Mouse (Mus musculus) heart, postnatal 0 days (tissue): ENCODE measurements around the gene Dop1b.

Experiments used
- CTCF ChIP-seq: IDR thresholded peaks from 2 replicates; pipeline ENCODE4 v1.5.1; 2016; ENCODE audit warnings: antibody characterized with exemption, control low read depth, low read depth
- EP300 ChIP-seq: IDR thresholded peaks from 2 replicates; pipeline ENCODE4 v1.6.1; 2016; ENCODE audit warnings: antibody characterized with exemption, low read depth

DNA sequence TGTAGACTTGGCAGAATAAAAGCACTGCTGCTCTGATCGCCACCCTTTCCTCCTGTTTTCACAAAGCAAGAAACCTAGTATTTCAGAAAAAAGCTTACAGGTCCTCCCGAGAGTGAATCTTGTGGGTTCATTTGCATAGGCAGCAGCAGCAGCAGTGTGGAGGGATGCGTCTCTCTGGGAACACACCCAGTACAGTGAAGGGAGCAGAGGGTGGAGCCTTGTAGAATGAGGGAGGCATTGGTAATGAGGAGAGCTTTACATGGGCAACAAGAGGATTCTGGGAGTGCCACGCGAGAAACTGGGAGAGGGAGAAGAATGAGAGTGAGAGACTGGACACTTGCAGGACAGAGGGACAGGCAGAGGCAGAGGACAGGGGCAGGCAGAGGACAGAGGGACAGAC is 2.7 kb downstream of the Dop1b start:
- TF ChIP-seq EP300 (no peak), CTCF (no peak)
